Mouse (Mus musculus) G1E (cell line): ENCODE data around the gene Gpr25. TPM values are rescaled to one million over a fixed set of nuclear protein-coding genes. Genes with fewer than 3 reads are reported as not detected.

ENCODE experiments used
- ATAC-seq: 2 replicates; pipeline ENCODE4 v1.8.0; 2016; ENCODE audit warnings: mild to moderate bottlenecking; ENCODE audit not compliant: insufficient number of reproducible peaks, poor library complexity, low FRiP score, severe bottlenecking; ENCODE audit errors: extremely low read depth
- DNase-seq: peaks from one replicate; pipeline ENCODE4 v3.0.0; 2012; ENCODE audit warnings: low spot score
- H3K27me3 ChIP-seq: 2 replicates; pipeline ENCODE4 v1.6.1; 2012; ENCODE audit warnings: mild to moderate bottlenecking, low read length, inconsistent platforms; ENCODE audit not compliant: insufficient read depth
- H3K36me3 ChIP-seq: replicated peaks from 2 replicates; pipeline ENCODE3; 2012; ENCODE audit warnings: mild to moderate bottlenecking, inconsistent platforms
- H3K4me1 ChIP-seq: 2 replicates; pipeline ENCODE4 v1.6.1; 2012; ENCODE audit warnings: low read depth, low read length, inconsistent platforms, mixed read lengths; ENCODE audit not compliant: insufficient read depth
- H3K4me3 ChIP-seq: 2 replicates; pipeline ENCODE4 v1.5.1; 2012; ENCODE audit warnings: low read depth, mild to moderate bottlenecking, inconsistent platforms, low read length, moderate library complexity, mixed read lengths
- H3K9me3 ChIP-seq: replicated peaks from 2 replicates; pipeline ENCODE4 v1.6.1; 2012; ENCODE audit warnings: inconsistent platforms
- CTCF ChIP-seq: IDR thresholded peaks from 2 replicates; pipeline ENCODE4 v1.5.1; 2012; ENCODE audit warnings: low read depth, low read length, inconsistent platforms, mixed read lengths
- GATA1 ChIP-seq: IDR thresholded peaks from 2 replicates; pipeline ENCODE4 v1.6.1; 2012; ENCODE audit warnings: borderline replicate concordance, low read length, inconsistent platforms, mixed read lengths
- GATA2 ChIP-seq: IDR thresholded peaks from 2 replicates; pipeline ENCODE4 v1.6.1; 2012; ENCODE audit warnings: low read depth, low read length, inconsistent platforms, borderline replicate concordance
- POLR2AphosphoS5 ChIP-seq: IDR thresholded peaks from 2 replicates; pipeline ENCODE4 v1.6.1; 2012; ENCODE audit warnings: low read depth, low read length, inconsistent platforms; ENCODE audit not compliant: insufficient replicate concordance
- TAL1 ChIP-seq: conservative IDR thresholded peaks from 2 replicates; pipeline ENCODE4 v1.6.1; 2012; ENCODE audit warnings: low read depth, low read length, inconsistent platforms, mixed read lengths
- polyA plus RNA-seq: library from polyadenylated mRNA; stranded (reverse); fragments of >175 nt; gene quantifications from 2 replicates; pipeline ENCODE4 v1.2.3, GENCODE M21; 2012
- total RNA-seq, 2 experiments: library from RNA; stranded (forward) in 1 of 2; stranded (reverse) in 1 of 2; fragments of 200-1000 nt in 1 of 2; fragments of >200 nt in 1 of 2; fragmentation: Nextera tagmentation in 1 of 2; gene quantifications; 2 replicates each; pipeline ENCODE4 v1.2.3; 2014 to 2017

Gpr25 gene
- total and polyA plus RNA-seq, 3 experiments, result not detected

DNA sequence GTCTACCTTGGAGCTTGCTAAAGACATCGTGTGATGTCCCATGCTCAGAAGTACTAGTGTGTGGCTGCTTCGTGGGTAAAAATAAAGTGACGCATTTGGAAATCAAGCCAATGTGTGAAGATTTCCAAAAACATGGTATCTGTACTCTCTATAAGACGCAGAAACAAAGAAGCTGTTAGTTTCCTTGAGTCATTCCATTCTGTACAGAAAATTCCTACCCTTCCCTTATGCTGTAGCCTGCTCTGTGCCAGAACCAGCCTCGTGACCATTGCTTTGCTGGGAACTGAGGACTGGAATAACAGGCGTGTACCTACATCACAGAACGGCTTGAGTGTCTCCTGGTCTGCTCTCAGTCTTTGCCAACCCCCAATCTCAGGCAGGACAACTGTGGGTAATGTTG lies 18.9 kb downstream of the Gpr25 start:
- ATAC-seq (no peak), DNase-seq (no peak)
- TF ChIP-seq POLR2AphosphoS5, result no peak
- no peak for TF ChIP-seq GATA1
- TF ChIP-seq GATA2, result no peak
- TF ChIP-seq TAL1, result no peak
- TF ChIP-seq CTCF, result no peak
- Histone ChIP-seq H3K4me3 (no peak overlapping the region), H3K27me3 (peaks cover 30% of the 10 kb centered on the region), H3K36me3 (no peaks in the 10 kb centered on the region), H3K4me1 (peaks cover 3% of the 10 kb centered on the region), H3K9me3 (no peaks in the 10 kb centered on the region)

DNA sequence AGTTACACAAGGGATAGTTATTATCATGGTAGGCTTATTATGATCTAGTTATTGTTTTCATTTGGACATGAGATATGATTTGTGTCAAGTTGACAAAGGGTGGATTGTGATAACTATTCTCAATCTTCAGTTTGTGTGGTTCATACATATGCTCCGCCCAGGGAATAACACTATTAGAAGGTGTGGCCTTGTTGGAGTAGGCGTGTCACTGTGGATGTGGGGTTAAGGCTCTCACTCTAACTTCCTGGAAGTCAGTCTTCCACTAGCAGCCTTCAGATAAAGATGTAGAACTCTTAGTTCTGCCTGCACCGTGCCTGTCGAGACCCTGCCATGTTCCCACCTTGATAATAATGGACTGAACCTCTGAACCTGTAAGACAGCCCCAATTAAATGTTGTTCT lies 22.2 kb downstream of the Gpr25 start:
- no peaks in the 10 kb centered on the region for H3K36me3 ChIP-seq

DNA sequence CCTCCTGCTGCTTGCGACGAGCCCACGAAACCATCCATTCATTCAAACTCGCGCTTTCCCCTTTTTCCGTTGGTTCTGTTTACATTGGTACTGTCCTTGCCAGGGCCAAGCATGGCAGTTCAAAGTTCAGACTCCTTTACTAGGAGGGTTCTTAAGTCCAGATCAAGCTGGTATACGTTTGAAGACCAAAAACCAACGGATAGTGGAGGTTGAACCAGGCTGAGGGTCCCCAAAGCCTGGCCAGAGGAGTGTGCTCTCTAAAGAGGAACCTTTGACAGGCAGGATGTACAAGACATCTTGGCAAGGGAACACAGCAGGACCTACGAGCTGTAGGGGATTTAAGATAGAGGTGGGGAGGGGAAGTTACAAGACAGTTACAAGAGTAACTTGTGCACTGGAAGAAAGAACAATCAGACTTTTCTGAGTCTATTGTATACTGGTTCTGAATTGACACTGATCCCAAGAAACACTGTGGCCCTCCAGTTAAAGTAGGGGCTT lies 26.0 kb downstream of the Gpr25 start:
- Histone ChIP-seq H3K36me3 (no peaks in the 10 kb centered on the region), H3K9me3 (no peaks in the 10 kb centered on the region), H3K4me3 (peak overlapping the region; percentile 64; the same call in 1 of the 2 replicates), H3K27me3 (peaks cover 67% of the 10 kb centered on the region), H3K4me1 (peaks cover 35% of the 10 kb centered on the region)
- no peak for DNase-seq
- TF ChIP-seq TAL1 (no peak), GATA2 (no peak), GATA1 (no peak), POLR2AphosphoS5 (no peak), CTCF (no peak)
- no peak for ATAC-seq

More for the DNA sequence above, 22.2 kb downstream of the Gpr25 start:
- Histone ChIP-seq H3K27me3 (peaks cover 44% of the 10 kb centered on the region), H3K4me3 (no peak overlapping the region), H3K9me3 (no peaks in the 10 kb centered on the region), H3K4me1 (peaks cover 11% of the 10 kb centered on the region)
- TF ChIP-seq GATA2 (no peak), TAL1 (no peak), POLR2AphosphoS5 (no peak), GATA1 (no peak), CTCF (no peak)
- ATAC-seq (no peak), DNase-seq (no peak)

DNA sequence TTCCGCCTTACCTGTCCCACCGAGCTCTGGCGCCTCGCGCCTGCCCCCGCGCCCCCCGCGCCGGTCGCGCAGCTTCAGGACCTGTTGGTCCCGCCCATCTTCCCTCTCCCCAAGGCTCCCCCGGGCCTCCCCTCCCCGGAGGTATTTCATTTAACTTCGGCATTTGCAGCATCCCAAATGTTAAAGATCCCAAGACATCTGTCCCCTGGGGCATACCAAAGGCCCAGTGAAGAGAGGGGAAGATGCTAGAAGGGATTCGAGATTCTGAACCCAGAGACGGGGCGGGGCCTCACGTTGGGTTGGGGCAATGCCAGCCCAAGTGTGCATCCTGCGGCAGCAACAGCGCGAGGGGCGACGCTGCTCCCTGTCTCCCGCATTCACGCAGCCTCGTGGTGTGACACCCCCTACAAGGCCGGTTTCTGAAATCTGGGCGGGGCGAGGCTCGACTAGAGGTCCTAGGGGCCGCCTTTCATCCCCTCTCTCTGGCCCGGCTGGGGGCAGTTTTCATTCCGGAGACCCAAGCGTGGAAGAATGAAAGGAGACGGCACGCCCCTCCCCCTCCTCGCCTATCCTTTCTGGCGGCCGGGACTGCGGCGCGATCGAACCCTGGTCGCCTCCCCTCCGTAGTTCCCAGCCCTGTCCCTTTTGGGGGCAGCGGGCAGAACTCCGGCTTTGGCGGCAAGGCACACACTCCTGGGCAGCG lies 26.6 kb downstream of the Gpr25 start, which contains the start of gene Inava:
TSS of gene Inava (minus strand) at position 373 of the 703 bp plus-strand sequence.
- no peaks in the 10 kb centered on the region for H3K36me3 ChIP-seq
- no peak for TF ChIP-seq GATA2
- TF ChIP-seq POLR2AphosphoS5, result no peak
- TF ChIP-seq CTCF, result no peak
- TF ChIP-seq GATA1, result no peak
- TF ChIP-seq TAL1, result no peak
- peaks cover 35% of the 10 kb centered on the region for H3K4me1 ChIP-seq
- no peak for ATAC-seq
- H3K27me3 ChIP-seq, result peaks cover 68% of the 10 kb centered on the region
- no peak for DNase-seq
- peak within 1 kb of the TSS; percentile 64 for H3K4me3 ChIP-seq
- no peaks in the 10 kb centered on the region for H3K9me3 ChIP-seq

DNA sequence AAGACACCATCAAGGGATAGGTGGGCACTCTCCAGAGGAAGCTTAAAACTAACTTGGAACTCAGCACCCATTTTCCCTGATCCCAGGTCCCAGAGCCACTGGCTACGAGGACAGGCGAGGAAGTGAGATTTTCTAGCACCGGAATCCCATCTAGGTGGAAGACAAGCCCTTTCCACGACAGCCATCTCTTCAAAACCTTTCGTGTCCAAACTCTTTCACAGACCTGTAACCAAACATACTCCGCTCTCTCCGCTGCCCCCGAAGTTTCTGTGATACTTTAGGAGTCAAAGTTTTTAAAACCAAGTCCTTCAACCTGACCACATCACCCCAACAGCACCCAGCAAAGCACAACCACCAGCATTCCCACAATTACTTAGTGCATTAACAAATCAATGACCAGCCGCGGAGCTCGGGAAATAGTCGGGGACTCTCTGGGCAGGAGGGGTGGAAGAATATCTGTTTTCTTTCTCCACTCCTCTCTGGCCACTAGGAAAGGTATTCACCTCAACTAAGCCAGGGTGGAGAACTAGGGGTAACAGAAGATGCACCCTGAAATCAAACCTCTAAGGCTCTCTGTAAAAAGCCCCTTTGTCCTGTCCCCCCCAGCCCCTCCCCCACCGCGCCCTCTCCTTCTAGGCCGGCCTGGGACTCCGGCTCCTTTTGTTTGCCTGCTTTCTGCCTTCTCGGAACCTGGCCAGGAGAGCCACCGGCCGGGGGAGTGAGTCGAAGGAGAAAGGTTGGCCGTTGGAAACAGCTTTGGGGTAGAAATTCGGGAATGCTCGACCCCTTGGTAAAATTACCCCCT lies 27.5 kb downstream of the Gpr25 start:
- H3K4me1 ChIP-seq, result peaks cover 33% of the 10 kb centered on the region
- H3K27me3 ChIP-seq, result peaks cover 77% of the 10 kb centered on the region
- no peak overlapping the region for H3K4me3 ChIP-seq
- no peak for ATAC-seq
- no peaks in the 10 kb centered on the region for H3K36me3 ChIP-seq
- H3K9me3 ChIP-seq, result no peaks in the 10 kb centered on the region
- DNase-seq, result no peak
- TF ChIP-seq CTCF, result no peak
- TF ChIP-seq POLR2AphosphoS5, result no peak

DNA sequence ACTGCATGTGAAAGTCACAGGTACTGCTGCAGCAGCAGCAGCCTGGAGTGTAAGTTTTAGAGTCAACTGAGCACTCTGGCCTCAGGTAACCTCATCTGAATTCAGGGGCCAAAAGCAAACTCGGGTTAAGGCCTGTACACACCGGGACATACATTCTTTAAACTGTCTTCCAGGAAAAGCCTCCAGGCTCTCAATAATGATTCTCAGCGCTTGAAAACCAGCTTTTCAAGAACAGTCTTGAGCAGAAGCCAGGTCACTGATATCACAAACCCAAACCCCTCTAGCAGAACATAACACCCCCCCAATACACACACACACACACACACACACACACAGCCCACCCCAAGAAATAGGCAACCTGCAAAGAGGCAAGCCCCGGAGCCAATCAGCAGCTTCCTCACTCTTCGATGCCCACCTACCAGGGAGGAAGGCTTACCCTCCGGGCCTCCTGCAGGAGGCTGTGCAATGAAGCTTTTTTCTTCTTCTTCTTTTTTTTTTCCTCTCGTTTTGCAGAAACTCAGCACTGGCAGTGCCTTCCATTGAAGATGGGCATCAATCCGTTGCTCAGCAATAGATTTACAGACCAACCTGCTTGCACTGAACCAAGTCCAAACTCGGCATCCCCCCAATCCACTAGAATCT lies 28.3 kb downstream of the Gpr25 start:
- no peak for ATAC-seq
- Histone ChIP-seq H3K27me3 (peaks cover 83% of the 10 kb centered on the region), H3K36me3 (no peaks in the 10 kb centered on the region), H3K9me3 (no peaks in the 10 kb centered on the region), H3K4me3 (no peak overlapping the region), H3K4me1 (peaks cover 35% of the 10 kb centered on the region)
- no peak for DNase-seq
- TF ChIP-seq GATA2, result no peak
- TF ChIP-seq POLR2AphosphoS5, result no peak
- TF ChIP-seq TAL1, result no peak
- TF ChIP-seq GATA1, result no peak
- TF ChIP-seq CTCF, result no peak
